Mouse (Mus musculus) CH12.LX (cell line): ENCODE measurements around the gene Slc25a26. TPM values are rescaled to one million over a fixed set of nuclear protein-coding genes. Genes with fewer than 3 reads are reported as not detected.

Experiments
- DNase-seq: peaks from one replicate; pipeline ENCODE4 v3.0.0-alpha.2; 2013; ENCODE audit errors: extremely low read depth
- H3K27ac ChIP-seq: 2 replicates; pipeline ENCODE4 v1.5.1; 2012; ENCODE audit warnings: low read depth, mild to moderate bottlenecking, control low read depth, moderate library complexity; ENCODE audit not compliant: insufficient read depth
- H3K27me3 ChIP-seq: replicated peaks from 2 replicates; pipeline ENCODE3; 2012; ENCODE audit warnings: inconsistent platforms
- H3K36me3 ChIP-seq, 2 experiments: replicated peaks in 1 of 2; 2 replicates each; pipeline versions ENCODE3 to v1.6.1; 2012; ENCODE audit warnings: inconsistent platforms in 1 of 2, low read length in 1 of 2, mild to moderate bottlenecking in 1 of 2, mixed read lengths in 1 of 2, moderate library complexity in 1 of 2; ENCODE audit not compliant: control insufficient read depth in 1 of 2, insufficient read depth in 1 of 2
- H3K4me1 ChIP-seq, 2 experiments: 2 replicates each; pipeline ENCODE4 v1.6.1; 2012; ENCODE audit warnings: inconsistent platforms in 1 of 2, moderate library complexity in 1 of 2; ENCODE audit not compliant: insufficient read depth in 2 of 2, control insufficient read depth in 1 of 2
- H3K4me2 ChIP-seq: 2 replicates; pipeline ENCODE4 v1.6.1; 2012; ENCODE audit warnings: low read depth, mild to moderate bottlenecking, control low read depth; ENCODE audit not compliant: poor library complexity, insufficient read depth, severe bottlenecking
- H3K4me3 ChIP-seq, 3 experiments: fragments of 150-350 bp in 1 of 3; sonication (generic) in 1 of 3; replicated peaks in 1 of 3; 2 replicates each; pipeline versions ENCODE3 to v1.5.1; 2011 to 2012; ENCODE audit warnings: low read depth in 2 of 3, low read length in 2 of 3, mild to moderate bottlenecking in 2 of 3, moderate library complexity in 2 of 3, control low read depth in 1 of 3, improper control_type of control experiment in 1 of 3, inconsistent platforms in 1 of 3, mixed read lengths in 1 of 3; ENCODE audit not compliant: poor library complexity in 1 of 3
- H3K79me2 ChIP-seq: replicated peaks from 2 replicates; pipeline ENCODE4 v1.6.1; 2012; ENCODE audit warnings: mild to moderate bottlenecking, moderate library complexity; ENCODE audit not compliant: control insufficient read depth, poor library complexity, insufficient read depth, severe bottlenecking; ENCODE audit errors: extremely low read depth
- H3K9ac ChIP-seq: 2 replicates; pipeline ENCODE4 v1.6.1; 2012; ENCODE audit warnings: low read depth, mild to moderate bottlenecking, control low read depth, moderate library complexity; ENCODE audit not compliant: insufficient read depth
- H3K9me3 ChIP-seq: replicated peaks from 2 replicates; pipeline ENCODE3; 2012; ENCODE audit warnings: low read length, inconsistent platforms, mixed read lengths
- CHD1 ChIP-seq: IDR thresholded peaks from 2 replicates; pipeline ENCODE4 v1.6.1; 2012; ENCODE audit warnings: low read depth, low read length, improper control_type of control experiment, inconsistent platforms
- CTCF ChIP-seq, 2 experiments: IDR thresholded peaks in 1 of 2; conservative IDR thresholded peaks in 1 of 2; 2 replicates each; pipeline ENCODE4 v1.5.1; 2011 to 2012; ENCODE audit warnings: low read depth in 2 of 2, low read length in 2 of 2, improper control_type of control experiment in 1 of 2, inconsistent platforms in 1 of 2, mild to moderate bottlenecking in 1 of 2, moderate library complexity in 1 of 2
- EP300 ChIP-seq: IDR thresholded peaks from 2 replicates; pipeline ENCODE4 v1.6.1; 2011; ENCODE audit warnings: low read length, improper control_type of control experiment
- HCFC1 ChIP-seq: IDR thresholded peaks from 2 replicates; pipeline ENCODE4 v1.6.1; 2012; ENCODE audit warnings: low read depth, mild to moderate bottlenecking, inconsistent platforms, low read length, improper control_type of control experiment
- IRF4 ChIP-seq: IDR thresholded peaks from 2 replicates; pipeline ENCODE4 v1.6.1; 2014; ENCODE audit warnings: low read depth, mild to moderate bottlenecking, inconsistent platforms, low read length, improper control_type of control experiment
- JUN ChIP-seq: IDR thresholded peaks from 2 replicates; pipeline ENCODE4 v1.6.1; 2011; ENCODE audit warnings: low read depth, mild to moderate bottlenecking, low read length, improper control_type of control experiment, moderate library complexity; ENCODE audit not compliant: insufficient read depth
- JUND ChIP-seq: conservative IDR thresholded peaks from 2 replicates; pipeline ENCODE4 v1.6.1; 2011; ENCODE audit warnings: low read depth, low read length, improper control_type of control experiment
- KAT2A ChIP-seq: IDR thresholded peaks from 2 replicates; pipeline ENCODE4 v1.6.1; 2012; ENCODE audit warnings: low read length, improper control_type of control experiment, inconsistent platforms; ENCODE audit not compliant: insufficient replicate concordance
- MAX ChIP-seq: IDR thresholded peaks from 2 replicates; pipeline ENCODE4 v1.6.1; 2011; ENCODE audit warnings: low read length, improper control_type of control experiment
- MAZ ChIP-seq: IDR thresholded peaks from 2 replicates; pipeline ENCODE4 v1.6.1; 2012; ENCODE audit warnings: low read depth, mild to moderate bottlenecking, inconsistent platforms, low read length, improper control_type of control experiment, moderate library complexity
- NRF1 ChIP-seq: IDR thresholded peaks from 2 replicates; pipeline ENCODE4 v1.6.1; 2014; ENCODE audit warnings: low read depth, mild to moderate bottlenecking, inconsistent platforms, low read length, improper control_type of control experiment, moderate library complexity
- POLR2A ChIP-seq: IDR thresholded peaks from 2 replicates; pipeline ENCODE4 v1.6.1; 2011; ENCODE audit warnings: low read depth, mild to moderate bottlenecking, improper control_type of control experiment, low read length
- POLR2AphosphoS2 ChIP-seq: IDR thresholded peaks from 2 replicates; pipeline ENCODE4 v1.6.1; 2011; ENCODE audit warnings: low read depth, low read length, improper control_type of control experiment
- TBP ChIP-seq: conservative IDR thresholded peaks from 2 replicates; pipeline ENCODE4 v1.6.1; 2011; ENCODE audit warnings: low read depth, low read length, improper control_type of control experiment
- TCF12 ChIP-seq: IDR thresholded peaks from 2 replicates; pipeline ENCODE4 v1.6.1; 2014; ENCODE audit warnings: low read depth, mild to moderate bottlenecking, inconsistent platforms, low read length, improper control_type of control experiment
- UBTF ChIP-seq: IDR thresholded peaks from 2 replicates; pipeline ENCODE4 v1.6.1; 2012; ENCODE audit warnings: low read depth, mild to moderate bottlenecking, inconsistent platforms, low read length, improper control_type of control experiment, moderate library complexity
- USF1 ChIP-seq: IDR thresholded peaks from 2 replicates; pipeline ENCODE4 v1.6.1; 2014; ENCODE audit warnings: low read depth, mild to moderate bottlenecking, inconsistent platforms, low read length, improper control_type of control experiment
- ZKSCAN1 ChIP-seq: IDR thresholded peaks from 2 replicates; pipeline ENCODE4 v1.6.1; 2012; ENCODE audit warnings: low read depth, inconsistent platforms, low read length, improper control_type of control experiment, borderline replicate concordance
- ZNF384 ChIP-seq: IDR thresholded peaks from 2 replicates; pipeline ENCODE4 v1.6.1; 2012; ENCODE audit warnings: low read depth, low read length, improper control_type of control experiment, inconsistent platforms
- dilution Hi-C: fragments of 300-500 bp; cut with MboI; formaldehyde crosslinking; loops from 2 replicates; pipeline ENCODE4 v1.14.3; 2020; ENCODE audit warnings: low sequenced_read_pairs; ENCODE audit not compliant: extremely low pct_unique_long_range_greater_than_20kb, extremely low pct_ligation_motif_present
- in situ Hi-C: fragments of 300-500 bp; cut with MboI; formaldehyde crosslinking; loops from 3 replicates; pipeline ENCODE4 v1.14.3; 2019; ENCODE audit warnings: low sequenced_read_pairs, low pct_ligation_motif_present, low pct_unique_long_range_greater_than_20kb, mixed read lengths
- polyA plus RNA-seq: library from polyadenylated mRNA; unstranded; fragments of >175 nt; gene quantifications from 2 replicates; pipeline ENCODE4 v1.2.1, GENCODE M21; 2012; ENCODE audit warnings: low read depth; ENCODE audit not compliant: insufficient read length
- total RNA-seq, 2 experiments: library from RNA; depleted of rRNA; stranded (reverse); fragments of 300-350 nt in 1 of 2; fragments of >200 nt in 1 of 2; gene quantifications; 2 replicates each; pipeline ENCODE4 v1.2.3; 2012 to 2014

Gene Slc25a26
- total and polyA plus RNA-seq, 3 experiments: 5.5 to 9.9 (median 5.9) TPM

DNA sequence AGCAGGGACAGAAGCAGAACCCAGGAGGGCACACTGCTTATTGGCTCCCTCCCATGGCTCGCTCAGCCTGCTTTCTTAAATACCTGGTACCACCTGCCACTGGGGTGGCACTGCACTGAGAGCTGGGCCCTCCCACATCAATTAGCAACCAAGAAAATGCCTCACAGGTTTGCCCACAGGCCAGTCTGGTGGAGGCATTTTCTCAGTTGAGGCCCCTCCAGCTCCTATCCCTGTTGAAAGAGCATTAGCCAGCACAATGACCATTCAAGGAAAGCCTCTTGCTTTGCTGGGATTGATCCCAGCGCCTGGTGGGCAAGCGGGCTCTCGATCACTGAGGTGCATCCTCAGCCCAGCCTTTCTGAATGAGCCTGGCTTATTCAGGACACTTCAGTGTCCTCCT lies 40.5 kb downstream of the Slc25a26 start:
- no peak for DNase-seq
- Histone ChIP-seq H3K27me3 (no peaks in the 10 kb centered on the region), H3K4me2 (no peak overlapping the region), H3K27ac (no peak overlapping the region), H3K9me3 (no peaks in the 10 kb centered on the region), H3K9ac (no peak overlapping the region), H3K79me2 (no peaks in the 10 kb centered on the region), H3K4me3 (no peak overlapping the region), H3K4me1 (no peaks in the 10 kb centered on the region), H3K36me3 (peaks cover 4 to 31% of the 10 kb centered on the region in 2 experiments)
- TF ChIP-seq CHD1: no peak
- dilution Hi-C loops (no loop called here), in situ Hi-C loops (loop anchor here (10.0 kb wide), 1 partner anchor 444 kb away; no protein-coding TSS in a partner anchor)

- Histone ChIP-seq H3K36me3 (peaks cover under 1 to 27% of the 10 kb centered on the region in 2 experiments), H3K4me3 (no peak overlapping the region), H3K9me3 (no peaks in the 10 kb centered on the region), H3K27ac (no peak overlapping the region), H3K4me2 (no peak overlapping the region), H3K79me2 (no peaks in the 10 kb centered on the region), H3K4me1 (no peaks in the 10 kb centered on the region), H3K27me3 (no peaks in the 10 kb centered on the region), H3K9ac (no peak overlapping the region)
- DNase-seq: no peak
- dilution Hi-C loops (no loop called here), in situ Hi-C loops (loop anchor here (10.0 kb wide), 1 partner anchor 444 kb away; no protein-coding TSS in a partner anchor)
- TF ChIP-seq POLR2AphosphoS2 (no peak), POLR2A (no peak), HCFC1 (no peak), ZKSCAN1 (no peak), TBP (no peak), JUND (no peak), NRF1 (no peak), UBTF (no peak), TCF12 (no peak), EP300 (no peak), MAX (no peak), USF1 (no peak), IRF4 (no peak), CTCF (conservative IDR thresholded peaks at IDR 0.05 in 1 of 2, IDR thresholded peaks at IDR 0.05 in 1 of 2; ENCODE audit: low read depth in 2 of 2, low read length in 2 of 2) (no peak), ZNF384 (no peak), JUN (no peak), MAZ (no peak), KAT2A (no peak)
Observed at GRCm38 (mm10) chr6:94541133-94541532, 41.0 kb downstream of the Slc25a26 start.
